ENCODE assay signal across 9 mouse cellular contexts in genomic region chr4:135683553-135683952, GRCm38 (mm10). TPM values are rescaled to one million over a fixed set of nuclear protein-coding genes. Genes with fewer than 3 reads are reported as not detected.
DNase-seq lines count a peak whose midpoint lies in the region; ATAC-seq lines count a peak whose summit lies in the region.
"Had no signal": no experiment of that assay in that cellular context is flagged by ENCODE, and none has a peak within 500 bp of the region (broad histone marks: within the 10 kb centered on the region; RNA-seq: fewer than 3 reads in every experiment).

No protein-coding gene starts in this region.

- H3K9me3 ChIP-seq in forebrain, embryonic 11.5 days (ENCODE audit: control insufficient read depth, low read length) = no peaks in the 10 kb centered on the region
- no peaks in the 10 kb centered on the region for H3K9me3 ChIP-seq in forebrain, embryonic 13.5 days (replicated peaks)
- no peaks in the 10 kb centered on the region for H3K9me3 ChIP-seq in midbrain, embryonic 14.5 days (ENCODE audit: control insufficient read depth, low read length)
- H3K9me3 ChIP-seq in midbrain, embryonic 16.5 days (replicated peaks; ENCODE audit: control insufficient read depth, low read length, poor library complexity, severe bottlenecking) = no peaks in the 10 kb centered on the region
- H3K9me3 ChIP-seq in midbrain, embryonic 13.5 days = no peaks in the 10 kb centered on the region

- H3K27ac ChIP-seq in forebrain, embryonic 11.5 days (ENCODE audit: low read depth, low read length) = no peak overlapping the region
- no peak overlapping the region for H3K27ac ChIP-seq in forebrain, embryonic 13.5 days
- no peak overlapping the region for H3K27ac ChIP-seq in midbrain, embryonic 14.5 days (replicated peaks; ENCODE audit: low read depth, low read length)
- no peak overlapping the region for H3K27ac ChIP-seq in midbrain, embryonic 16.5 days (ENCODE audit: low read length)
- H3K27ac ChIP-seq in midbrain, embryonic 13.5 days = no peak overlapping the region

- no peak overlapping the region for H3K9ac ChIP-seq in forebrain, embryonic 11.5 days (ENCODE audit: low read length)
- no peak overlapping the region for H3K9ac ChIP-seq in forebrain, embryonic 13.5 days
- H3K9ac ChIP-seq in midbrain, embryonic 14.5 days (replicated peaks; ENCODE audit: low read length) = no peak overlapping the region
- no peak overlapping the region for H3K9ac ChIP-seq in midbrain, embryonic 16.5 days (ENCODE audit: low read depth, low read length)
- no peak overlapping the region for H3K9ac ChIP-seq in midbrain, embryonic 13.5 days (replicated peaks)

- 22% methylated on average over 4 of the region's 4 CpGs for WGBS in forebrain, embryonic 11.5 days
- 20% methylated on average over 4 of the region's 4 CpGs for WGBS in forebrain, embryonic 13.5 days
- 20% methylated on average over 4 of the region's 4 CpGs for WGBS in midbrain, embryonic 14.5 days
- whole genome bisulfite sequencing in midbrain, embryonic 16.5 days = 21% methylated on average over 4 of the region's 4 CpGs
- 26% methylated on average over 4 of the region's 4 CpGs for WGBS in midbrain, embryonic 13.5 days

- no peak overlapping the region for H3K4me3 ChIP-seq in forebrain, embryonic 11.5 days (ENCODE audit: low read depth, low read length)
- no peak overlapping the region for H3K4me3 ChIP-seq in forebrain, embryonic 13.5 days
- H3K4me3 ChIP-seq in midbrain, embryonic 14.5 days (replicated peaks; ENCODE audit: low read depth, low read length) = no peak overlapping the region
- no peak overlapping the region for H3K4me3 ChIP-seq in midbrain, embryonic 16.5 days (ENCODE audit: low read depth, low read length)
- H3K4me3 ChIP-seq in midbrain, embryonic 13.5 days (replicated peaks) = no peak overlapping the region

- peaks cover 27% of the 10 kb centered on the region for H3K27me3 ChIP-seq in forebrain, embryonic 11.5 days (ENCODE audit: control insufficient read depth, insufficient read depth, low read length)
- peaks cover 44% of the 10 kb centered on the region for H3K27me3 ChIP-seq in forebrain, embryonic 13.5 days
- H3K27me3 ChIP-seq in midbrain, embryonic 14.5 days (ENCODE audit: control insufficient read depth, insufficient read depth, low read length) = peaks cover 24% of the 10 kb centered on the region
- peaks cover 30% of the 10 kb centered on the region for H3K27me3 ChIP-seq in midbrain, embryonic 16.5 days (ENCODE audit: control insufficient read depth, insufficient read depth, low read depth, low read length)
- H3K27me3 ChIP-seq in midbrain, embryonic 13.5 days = peaks cover 48% of the 10 kb centered on the region

- no peaks in the 10 kb centered on the region for H3K36me3 ChIP-seq in forebrain, embryonic 11.5 days (ENCODE audit: control insufficient read depth, insufficient read depth, low read length)
- no peaks in the 10 kb centered on the region for H3K36me3 ChIP-seq in forebrain, embryonic 13.5 days (ENCODE audit: poor library complexity, severe bottlenecking)
- H3K36me3 ChIP-seq in midbrain, embryonic 14.5 days (ENCODE audit: control insufficient read depth, insufficient read depth, low read length) = no peaks in the 10 kb centered on the region
- H3K36me3 ChIP-seq in midbrain, embryonic 16.5 days (ENCODE audit: control insufficient read depth, insufficient read depth, low read length) = no peaks in the 10 kb centered on the region
- H3K36me3 ChIP-seq in midbrain, embryonic 13.5 days = no peaks in the 10 kb centered on the region

- H3K4me2 ChIP-seq in forebrain, embryonic 11.5 days (ENCODE audit: low read depth, low read length, severe bottlenecking) = no peak overlapping the region
- no peak overlapping the region for H3K4me2 ChIP-seq in forebrain, embryonic 13.5 days
- H3K4me2 ChIP-seq in midbrain, embryonic 14.5 days (ENCODE audit: low read length) = no peak overlapping the region
- H3K4me2 ChIP-seq in midbrain, embryonic 16.5 days (ENCODE audit: low read length) = no peak overlapping the region
- no peak overlapping the region for H3K4me2 ChIP-seq in midbrain, embryonic 13.5 days (replicated peaks)

- no peak for ATAC-seq in forebrain, embryonic 11.5 days (replicated peaks; ENCODE audit: low FRiP score)
- no peak for ATAC-seq in forebrain, embryonic 13.5 days
- no peak for ATAC-seq in midbrain, embryonic 14.5 days (ENCODE audit: low FRiP score, low TSS enrichment)
- no peak for ATAC-seq in midbrain, embryonic 16.5 days
- no peak for ATAC-seq in midbrain, embryonic 13.5 days

- peak; percentile 65 for DNase-seq in forebrain, embryonic 11.5 days (ENCODE audit: low spot score)
- DNase-seq in midbrain, embryonic 14.5 days = peak; percentile 76
- peak; percentile 33 to 39 for DNase-seq in cerebellum, postnatal 36 days
- DNase-seq in lung, postnatal 10 days = peak; percentile 61
- DNase-seq in spleen, adult 18-20 months = no peak

- H3K4me1 ChIP-seq in forebrain, embryonic 11.5 days (replicated peaks; ENCODE audit: control insufficient read depth, insufficient read depth, low read length) = peaks cover 5% of the 10 kb centered on the region; the same call in 1 of the 2 replicates
- peaks cover 13% of the 10 kb centered on the region for H3K4me1 ChIP-seq in forebrain, embryonic 13.5 days
- H3K4me1 ChIP-seq in midbrain, embryonic 14.5 days (ENCODE audit: control insufficient read depth, insufficient read depth, low read length) = peaks cover 4% of the 10 kb centered on the region
- peaks cover 11% of the 10 kb centered on the region for H3K4me1 ChIP-seq in midbrain, embryonic 16.5 days (ENCODE audit: control insufficient read depth, insufficient read depth, low read length)
- peaks cover 14% of the 10 kb centered on the region for H3K4me1 ChIP-seq in midbrain, embryonic 13.5 days (replicated peaks)

RNA-seq across cellular contexts. Expression of gene Ifnlr1, which starts 2.5 kb away (rescaled TPM):
- polyA plus RNA-seq in forebrain, embryonic 11.5 days (2014; fragmentation: Nextera tagmentation; extraction: Ambion mirVana) = 0.32 and 0.59 TPM in 2 replicates
- polyA plus RNA-seq in forebrain, embryonic 13.5 days (2015; fragmentation: Nextera tagmentation; extraction: Ambion mirVana) = 0.13 TPM in 2 replicates
- 0.13 and 0.22 TPM in 2 replicates for polyA plus RNA-seq in midbrain, embryonic 14.5 days (2014; fragmentation: Nextera tagmentation; extraction: Ambion mirVana)
- 0.20 and 0.31 TPM in 2 replicates for polyA plus RNA-seq in midbrain, embryonic 16.5 days (2015; fragmentation: Nextera tagmentation; extraction: Ambion mirVana)
- 0.10 and 0.16 TPM in 2 replicates for polyA plus RNA-seq in midbrain, embryonic 13.5 days (2015; fragmentation: Nextera tagmentation; extraction: Ambion mirVana)

RNA-seq across cellular contexts. Expression of gene Il22ra1, which starts 44.4 kb away (rescaled TPM):
- not detected in 2 replicates for polyA plus RNA-seq in forebrain, embryonic 11.5 days (2014; fragmentation: Nextera tagmentation; extraction: Ambion mirVana)
- polyA plus RNA-seq in forebrain, embryonic 13.5 days (2015; fragmentation: Nextera tagmentation; extraction: Ambion mirVana) = not detected in 2 replicates
- polyA plus RNA-seq in midbrain, embryonic 14.5 days (2014; fragmentation: Nextera tagmentation; extraction: Ambion mirVana) = not detected in 2 replicates
- polyA plus RNA-seq in midbrain, embryonic 16.5 days (2015; fragmentation: Nextera tagmentation; extraction: Ambion mirVana) = not detected in 2 replicates
- polyA plus RNA-seq in midbrain, embryonic 13.5 days (2015; fragmentation: Nextera tagmentation; extraction: Ambion mirVana) = not detected in 2 replicates
- polyA plus RNA-seq: heart, embryonic 16.5 days had no signal

Comparison
In these comparisons a context has a peak if more than half of its experiments do, and no peak if none do; other contexts are left out.
1. DNase-seq: peak in forebrain, embryonic 11.5 days (single experiment), midbrain, embryonic 14.5 days (single experiment), cerebellum, postnatal 36 days (2 of 2) and lung, postnatal 10 days (single experiment); none in spleen, adult 18-20 months (0 of 2).